Mouse (Mus musculus): Measurements from ENCODE around the gene Klk11. TPM values are rescaled to one million over a fixed set of nuclear protein-coding genes. Genes with fewer than 3 reads are reported as not detected.

Gene Klk11
- 0.14 TPM in 1 of 2 replicates, not detected in the other for polyA plus RNA-seq (2014; fragmentation: Nextera tagmentation; extraction: Ambion mirVana)

DNA sequence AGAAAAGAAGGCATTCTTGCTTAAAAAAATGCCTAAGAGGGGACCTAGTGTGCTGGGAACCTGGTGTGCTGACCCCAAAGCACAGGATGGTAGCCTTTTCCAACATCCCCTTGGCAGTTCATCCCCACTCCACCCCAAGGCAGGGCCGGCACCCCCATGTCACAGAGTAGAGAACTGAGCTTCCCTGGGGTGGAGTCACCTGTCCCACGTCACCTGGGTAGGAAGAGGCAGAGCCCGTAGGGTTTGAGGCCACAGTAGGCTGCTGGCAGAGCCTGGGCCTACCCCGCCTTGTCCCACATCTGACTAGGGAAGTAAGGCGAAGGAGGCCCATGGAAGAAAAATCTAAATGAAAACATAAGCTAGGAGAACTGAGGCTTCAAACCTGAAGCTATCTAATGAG, at the start of gene Klk11:
Gene Klk11 (plus strand): TSS at position 241 of the 400 bp plus-strand sequence.
- H3K27ac ChIP-seq (ENCODE audit: low read depth, low read length) = no peak within 1 kb of the TSS

DNA sequence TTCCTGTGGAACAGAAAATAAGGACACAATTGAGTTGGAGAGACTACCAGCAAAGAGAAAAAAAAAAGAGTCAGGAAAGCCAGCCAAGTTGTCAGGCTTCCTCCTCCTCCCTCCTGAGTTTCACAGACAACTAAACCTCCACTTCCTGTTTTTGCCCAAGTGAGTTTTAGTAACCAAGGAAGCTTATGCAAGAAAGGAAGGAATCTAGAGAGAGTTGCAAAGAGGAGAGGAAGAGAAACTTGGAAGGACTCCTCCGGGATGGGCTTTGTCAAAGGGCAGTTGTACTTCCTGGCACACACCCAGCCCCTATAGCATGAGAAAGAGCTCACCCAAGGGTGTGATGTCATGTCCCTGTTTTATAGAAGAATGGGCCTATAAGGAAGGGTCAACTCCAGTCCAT, 26.6 kb upstream of the Klk11 start:
- DNase-seq (ENCODE audit: low spot score) (no peak), ATAC-seq (ENCODE audit: low FRiP score) (no peak)
- H3K9ac ChIP-seq (ENCODE audit: low read depth, low read length) = no peak overlapping the region
- no peaks in the 10 kb centered on the region for H3K9me3 ChIP-seq (ENCODE audit: control insufficient read depth, low read length)
- H3K27ac ChIP-seq (ENCODE audit: low read depth, low read length) = no peak overlapping the region
- no peaks in the 10 kb centered on the region for H3K27me3 ChIP-seq (ENCODE audit: control insufficient read depth, insufficient read depth, low read length)
- WGBS = 62% methylated on average over 1 of the region's 1 CpGs
- H3K4me3 ChIP-seq (ENCODE audit: low read depth, low read length) = no peak overlapping the region
- no peaks in the 10 kb centered on the region for H3K36me3 ChIP-seq (ENCODE audit: control insufficient read depth, insufficient read depth, low read length)
- no peak overlapping the region for H3K4me2 ChIP-seq (replicated peaks; ENCODE audit: low read depth, low read length)
- H3K4me1 ChIP-seq (replicated peaks; ENCODE audit: control insufficient read depth, insufficient read depth, low read length) = no peaks in the 10 kb centered on the region

More for the DNA sequence above, at the start of gene Klk11:
- Histone ChIP-seq H3K9me3 (ENCODE audit: control insufficient read depth, low read length) (no peaks in the 10 kb centered on the region), H3K4me1 (replicated peaks; ENCODE audit: control insufficient read depth, insufficient read depth, low read length) (no peaks in the 10 kb centered on the region), H3K36me3 (ENCODE audit: control insufficient read depth, insufficient read depth, low read length) (no peaks in the 10 kb centered on the region), H3K4me3 (ENCODE audit: low read depth, low read length) (no peak within 1 kb of the TSS), H3K27me3 (ENCODE audit: control insufficient read depth, insufficient read depth, low read length) (no peaks in the 10 kb centered on the region), H3K4me2 (replicated peaks; ENCODE audit: low read depth, low read length) (no peak within 1 kb of the TSS), H3K9ac (ENCODE audit: low read depth, low read length) (no peak within 1 kb of the TSS; the same call in 1 of the 2 replicates)
- DNase-seq (ENCODE audit: low spot score) (no peak), ATAC-seq (ENCODE audit: low FRiP score) (no peak)
- WGBS = 85% methylated on average over 5 of the region's 5 CpGs

DNA sequence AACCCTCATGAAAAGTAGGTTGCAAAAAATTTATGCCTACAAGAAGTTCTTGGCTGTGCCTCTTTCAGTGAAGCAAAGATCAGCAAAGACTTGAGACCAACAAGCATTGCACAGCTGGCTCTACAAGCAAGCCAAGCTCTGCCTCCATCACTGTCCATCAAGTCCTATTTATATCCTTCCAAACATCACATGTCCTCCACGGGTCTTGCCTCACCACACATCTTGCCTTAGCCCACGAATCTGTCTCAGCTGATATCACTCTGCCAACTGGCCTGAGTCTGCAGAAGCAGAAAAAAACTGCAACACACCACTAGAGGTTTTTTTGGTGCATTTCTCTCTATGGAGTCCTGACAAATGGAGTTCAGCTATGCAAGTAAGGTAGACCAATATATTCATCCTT, 21.6 kb upstream of the Klk11 start:
- DNase-seq (ENCODE audit: low spot score) (no peak), ATAC-seq (ENCODE audit: low FRiP score) (no peak)
- Histone ChIP-seq H3K27me3 (ENCODE audit: control insufficient read depth, insufficient read depth, low read length) (no peaks in the 10 kb centered on the region), H3K4me3 (ENCODE audit: low read depth, low read length) (no peak overlapping the region), H3K9ac (ENCODE audit: low read depth, low read length) (no peak overlapping the region), H3K27ac (ENCODE audit: low read depth, low read length) (no peak overlapping the region), H3K9me3 (ENCODE audit: control insufficient read depth, low read length) (no peaks in the 10 kb centered on the region), H3K4me1 (replicated peaks; ENCODE audit: control insufficient read depth, insufficient read depth, low read length) (no peaks in the 10 kb centered on the region), H3K4me2 (replicated peaks; ENCODE audit: low read depth, low read length) (no peak overlapping the region), H3K36me3 (ENCODE audit: control insufficient read depth, insufficient read depth, low read length) (no peaks in the 10 kb centered on the region)
- WGBS = 80% methylated on average over 2 of the region's 2 CpGs

DNA sequence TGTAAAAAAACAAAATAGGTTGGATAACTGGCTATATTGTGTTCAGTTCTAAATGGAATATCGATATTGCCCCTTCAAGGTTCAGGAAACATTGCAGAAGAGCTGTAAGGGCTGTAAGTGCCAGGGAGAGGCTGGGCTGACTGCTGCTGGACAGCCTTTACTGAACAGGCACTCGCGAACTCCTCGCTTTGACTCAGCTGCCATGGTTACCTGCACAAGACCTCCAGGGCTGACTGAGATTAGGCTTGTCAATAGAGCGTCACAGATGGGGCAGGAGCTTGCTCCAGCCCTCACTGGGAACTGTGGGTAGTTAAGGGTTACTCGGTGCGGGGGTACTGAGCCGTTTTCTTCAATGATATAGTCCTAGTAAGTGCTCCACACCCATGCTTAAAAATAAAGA, 7.9 kb upstream of the Klk11 start:
- no peak for DNase-seq (ENCODE audit: low spot score)
- no peaks in the 10 kb centered on the region for H3K4me1 ChIP-seq (replicated peaks; ENCODE audit: control insufficient read depth, insufficient read depth, low read length)
- no peak for ATAC-seq (ENCODE audit: low FRiP score)
- no peak overlapping the region for H3K9ac ChIP-seq (ENCODE audit: low read depth, low read length)
- no peaks in the 10 kb centered on the region for H3K36me3 ChIP-seq (ENCODE audit: control insufficient read depth, insufficient read depth, low read length)
- 57% methylated on average over 8 of the region's 8 CpGs for WGBS
- H3K9me3 ChIP-seq (ENCODE audit: control insufficient read depth, low read length) = no peaks in the 10 kb centered on the region
- H3K27me3 ChIP-seq (ENCODE audit: control insufficient read depth, insufficient read depth, low read length) = no peaks in the 10 kb centered on the region
- H3K4me3 ChIP-seq (ENCODE audit: low read depth, low read length) = no peak overlapping the region
- no peak overlapping the region for H3K4me2 ChIP-seq (replicated peaks; ENCODE audit: low read depth, low read length)
- no peak overlapping the region for H3K27ac ChIP-seq (ENCODE audit: low read depth, low read length)

DNA sequence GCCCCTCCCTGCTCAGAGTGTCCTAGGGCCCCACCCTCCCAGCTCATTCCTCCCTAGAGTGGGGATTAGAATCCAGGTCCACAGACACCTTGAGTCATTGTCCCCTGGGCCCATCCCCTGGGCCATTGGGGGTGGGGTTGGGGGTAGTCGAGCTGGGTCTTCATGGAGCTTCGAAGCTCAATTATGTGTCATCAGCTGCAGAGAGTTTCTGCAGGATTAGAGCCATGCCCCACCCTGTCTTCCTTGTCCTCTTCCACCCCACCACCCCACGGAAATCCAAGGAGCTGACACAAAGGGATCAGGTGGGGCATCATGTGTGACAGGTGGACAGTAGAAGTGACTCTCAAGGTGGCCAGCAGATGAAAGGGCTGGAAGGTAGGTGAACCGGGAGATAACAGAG, 5.8 kb upstream of the Klk11 start, which contains the start of gene Klk12:
Gene Klk12 (plus strand): TSS at position 301 of the 400 bp plus-strand sequence.
- Histone ChIP-seq H3K36me3 (ENCODE audit: control insufficient read depth, insufficient read depth, low read length) (no peaks in the 10 kb centered on the region), H3K9ac (ENCODE audit: low read depth, low read length) (no peak within 1 kb of the TSS), H3K27ac (ENCODE audit: low read depth, low read length) (no peak within 1 kb of the TSS), H3K27me3 (ENCODE audit: control insufficient read depth, insufficient read depth, low read length) (no peaks in the 10 kb centered on the region), H3K4me2 (replicated peaks; ENCODE audit: low read depth, low read length) (no peak within 1 kb of the TSS), H3K9me3 (ENCODE audit: control insufficient read depth, low read length) (no peaks in the 10 kb centered on the region), H3K4me1 (replicated peaks; ENCODE audit: control insufficient read depth, insufficient read depth, low read length) (no peaks in the 10 kb centered on the region), H3K4me3 (ENCODE audit: low read depth, low read length) (no peak within 1 kb of the TSS)
- 85% methylated on average over 4 of the region's 4 CpGs for WGBS
- DNase-seq (ENCODE audit: low spot score) (no peak), ATAC-seq (ENCODE audit: low FRiP score) (no peak)

DNA sequence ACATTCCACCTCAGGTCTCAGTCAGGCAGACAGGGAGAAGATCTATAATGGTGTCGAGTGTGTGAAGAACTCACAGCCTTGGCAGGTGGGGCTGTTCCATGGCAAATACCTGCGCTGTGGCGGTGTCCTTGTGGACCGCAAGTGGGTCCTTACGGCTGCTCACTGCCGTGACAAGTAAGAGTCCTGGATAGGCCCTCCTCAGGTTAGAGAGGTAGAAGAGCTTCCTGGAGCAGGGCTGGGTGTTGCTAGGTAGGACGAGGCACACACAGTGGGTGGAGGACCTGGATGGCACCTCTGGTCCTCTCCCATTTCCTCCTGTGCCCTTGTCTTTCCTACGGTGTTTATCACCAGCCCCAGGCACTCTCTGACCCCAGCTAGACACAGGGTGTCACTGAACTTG, 4.8 kb upstream of the Klk11 start:
- no peak for DNase-seq (ENCODE audit: low spot score)
- Histone ChIP-seq H3K9me3 (ENCODE audit: control insufficient read depth, low read length) (no peaks in the 10 kb centered on the region), H3K4me1 (replicated peaks; ENCODE audit: control insufficient read depth, insufficient read depth, low read length) (no peaks in the 10 kb centered on the region)

DNA sequence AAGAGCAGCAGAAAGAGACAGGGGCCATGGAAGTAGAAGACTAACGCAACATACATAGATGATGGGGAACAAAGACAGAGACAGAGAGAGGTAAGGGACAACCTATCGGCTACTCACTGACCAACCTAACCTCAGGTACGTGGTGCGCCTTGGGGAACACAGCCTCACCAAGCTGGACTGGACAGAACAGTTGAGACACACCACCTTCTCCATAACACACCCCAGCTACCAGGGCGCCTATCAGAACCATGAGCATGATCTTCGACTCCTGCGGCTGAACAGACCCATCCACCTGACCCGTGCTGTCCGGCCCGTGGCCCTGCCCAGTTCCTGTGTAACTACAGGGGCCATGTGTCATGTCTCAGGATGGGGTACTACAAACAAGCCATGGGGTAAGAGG, 3.7 kb upstream of the Klk11 start:
- Histone ChIP-seq H3K9me3 (ENCODE audit: control insufficient read depth, low read length) (no peaks in the 10 kb centered on the region), H3K27me3 (ENCODE audit: control insufficient read depth, insufficient read depth, low read length) (no peaks in the 10 kb centered on the region), H3K4me1 (replicated peaks; ENCODE audit: control insufficient read depth, insufficient read depth, low read length) (no peaks in the 10 kb centered on the region), H3K36me3 (ENCODE audit: control insufficient read depth, insufficient read depth, low read length) (no peaks in the 10 kb centered on the region), H3K9ac (ENCODE audit: low read depth, low read length) (no peak overlapping the region), H3K27ac (ENCODE audit: low read depth, low read length) (no peak overlapping the region), H3K4me3 (ENCODE audit: low read depth, low read length) (no peak overlapping the region), H3K4me2 (replicated peaks; ENCODE audit: low read depth, low read length) (no peak overlapping the region)
- no peak for DNase-seq (ENCODE audit: low spot score)
- no peak for ATAC-seq (ENCODE audit: low FRiP score)
- WGBS = 95% methylated on average over 10 of the region's 10 CpGs

More for the DNA sequence above, 4.8 kb upstream of the Klk11 start:
- no peak overlapping the region for H3K9ac ChIP-seq (ENCODE audit: low read depth, low read length)
- H3K27ac ChIP-seq (ENCODE audit: low read depth, low read length) = no peak overlapping the region
- no peak overlapping the region for H3K4me2 ChIP-seq (replicated peaks; ENCODE audit: low read depth, low read length)
- H3K36me3 ChIP-seq (ENCODE audit: control insufficient read depth, insufficient read depth, low read length) = no peaks in the 10 kb centered on the region
- no peak for ATAC-seq (ENCODE audit: low FRiP score)
- WGBS = 92% methylated on average over 8 of the region's 8 CpGs
- H3K27me3 ChIP-seq (ENCODE audit: control insufficient read depth, insufficient read depth, low read length) = no peaks in the 10 kb centered on the region
- H3K4me3 ChIP-seq (ENCODE audit: low read depth, low read length) = no peak overlapping the region

DNA sequence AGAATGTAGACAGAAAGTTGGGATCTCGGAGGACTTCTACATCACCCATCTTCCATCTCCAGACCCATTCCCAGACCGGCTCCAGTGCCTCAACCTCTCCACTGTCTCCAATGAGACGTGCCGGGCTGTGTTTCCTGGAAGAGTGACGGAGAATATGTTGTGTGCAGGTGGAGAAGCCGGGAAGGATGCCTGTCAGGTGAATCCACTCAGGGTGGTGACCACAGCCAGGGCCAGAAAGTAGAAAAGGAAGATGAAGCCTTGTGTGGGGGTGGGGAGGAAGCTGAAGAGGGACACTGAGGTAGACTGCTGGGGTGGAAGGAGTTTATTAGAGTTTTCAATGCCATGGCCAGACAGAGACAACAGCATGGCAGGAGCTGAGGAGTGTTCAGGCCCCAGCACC, 2.5 kb upstream of the Klk11 start:
- WGBS = 96% methylated on average over 6 of the region's 6 CpGs
- no peaks in the 10 kb centered on the region for H3K4me1 ChIP-seq (replicated peaks; ENCODE audit: control insufficient read depth, insufficient read depth, low read length)
- H3K27me3 ChIP-seq (ENCODE audit: control insufficient read depth, insufficient read depth, low read length) = no peaks in the 10 kb centered on the region
- H3K27ac ChIP-seq (ENCODE audit: low read depth, low read length) = no peak overlapping the region
- H3K9ac ChIP-seq (ENCODE audit: low read depth, low read length) = no peak overlapping the region
- H3K9me3 ChIP-seq (ENCODE audit: control insufficient read depth, low read length) = no peaks in the 10 kb centered on the region
- no peak overlapping the region for H3K4me3 ChIP-seq (ENCODE audit: low read depth, low read length)
- H3K36me3 ChIP-seq (ENCODE audit: control insufficient read depth, insufficient read depth, low read length) = no peaks in the 10 kb centered on the region
- no peak overlapping the region for H3K4me2 ChIP-seq (replicated peaks; ENCODE audit: low read depth, low read length)
- ATAC-seq (ENCODE audit: low FRiP score) (no peak), DNase-seq (ENCODE audit: low spot score) (no peak)

DNA sequence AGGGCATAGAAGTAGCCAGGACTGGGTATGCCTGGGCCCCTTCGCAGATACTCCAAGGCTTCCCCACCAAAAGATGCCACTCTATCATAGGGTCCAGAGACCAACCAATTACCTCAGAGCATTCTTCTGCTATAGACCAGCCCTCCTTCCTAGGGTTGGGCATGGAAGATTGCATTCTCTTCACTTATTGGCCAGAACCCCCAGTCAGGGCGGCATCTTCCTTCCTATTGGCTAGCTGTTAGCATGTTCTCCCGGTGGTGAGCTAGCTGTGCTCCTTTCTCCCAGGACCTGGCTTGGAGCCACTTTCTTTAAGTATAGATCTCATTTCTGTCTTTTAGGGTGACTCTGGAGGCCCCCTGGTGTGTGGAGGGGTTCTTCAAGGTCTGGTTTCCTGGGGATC, 1.5 kb upstream of the Klk11 start:
- no peak for ATAC-seq (ENCODE audit: low FRiP score)
- WGBS = 72% methylated on average over 3 of the region's 3 CpGs

More for the DNA sequence above, 1.5 kb upstream of the Klk11 start:
- no peak for DNase-seq (ENCODE audit: low spot score)
- H3K9me3 ChIP-seq (ENCODE audit: control insufficient read depth, low read length) = no peaks in the 10 kb centered on the region
- H3K9ac ChIP-seq (ENCODE audit: low read depth, low read length) = no peak overlapping the region
- no peaks in the 10 kb centered on the region for H3K4me1 ChIP-seq (replicated peaks; ENCODE audit: control insufficient read depth, insufficient read depth, low read length)
- no peak overlapping the region for H3K27ac ChIP-seq (ENCODE audit: low read depth, low read length)
- H3K4me2 ChIP-seq (replicated peaks; ENCODE audit: low read depth, low read length) = no peak overlapping the region
- H3K36me3 ChIP-seq (ENCODE audit: control insufficient read depth, insufficient read depth, low read length) = no peaks in the 10 kb centered on the region
- no peak overlapping the region for H3K4me3 ChIP-seq (ENCODE audit: low read depth, low read length)
- no peaks in the 10 kb centered on the region for H3K27me3 ChIP-seq (ENCODE audit: control insufficient read depth, insufficient read depth, low read length)
